Mouse (Mus musculus) thymus, adult 2 months (tissue): ENCODE data around the gene Gm20683.

Experiments used
- CTCF ChIP-seq: fragments of 200-500 bp; IDR thresholded peaks from 2 replicates; pipeline ENCODE4 v1.5.1; 2012; ENCODE audit warnings: mild to moderate bottlenecking, control low read depth, low read length, moderate library complexity, borderline replicate concordance; ENCODE audit not compliant: control insufficient read depth, poor library complexity, insufficient read depth; ENCODE audit errors: extremely low read depth
- POLR2A ChIP-seq: fragments of 200-500 bp; IDR thresholded peaks from 2 replicates; pipeline ENCODE4 v1.6.1; 2012; ENCODE audit warnings: mild to moderate bottlenecking, low read length, control low read depth, moderate library complexity; ENCODE audit not compliant: control insufficient read depth, poor library complexity, insufficient read depth; ENCODE audit errors: extremely low read depth

DNA sequence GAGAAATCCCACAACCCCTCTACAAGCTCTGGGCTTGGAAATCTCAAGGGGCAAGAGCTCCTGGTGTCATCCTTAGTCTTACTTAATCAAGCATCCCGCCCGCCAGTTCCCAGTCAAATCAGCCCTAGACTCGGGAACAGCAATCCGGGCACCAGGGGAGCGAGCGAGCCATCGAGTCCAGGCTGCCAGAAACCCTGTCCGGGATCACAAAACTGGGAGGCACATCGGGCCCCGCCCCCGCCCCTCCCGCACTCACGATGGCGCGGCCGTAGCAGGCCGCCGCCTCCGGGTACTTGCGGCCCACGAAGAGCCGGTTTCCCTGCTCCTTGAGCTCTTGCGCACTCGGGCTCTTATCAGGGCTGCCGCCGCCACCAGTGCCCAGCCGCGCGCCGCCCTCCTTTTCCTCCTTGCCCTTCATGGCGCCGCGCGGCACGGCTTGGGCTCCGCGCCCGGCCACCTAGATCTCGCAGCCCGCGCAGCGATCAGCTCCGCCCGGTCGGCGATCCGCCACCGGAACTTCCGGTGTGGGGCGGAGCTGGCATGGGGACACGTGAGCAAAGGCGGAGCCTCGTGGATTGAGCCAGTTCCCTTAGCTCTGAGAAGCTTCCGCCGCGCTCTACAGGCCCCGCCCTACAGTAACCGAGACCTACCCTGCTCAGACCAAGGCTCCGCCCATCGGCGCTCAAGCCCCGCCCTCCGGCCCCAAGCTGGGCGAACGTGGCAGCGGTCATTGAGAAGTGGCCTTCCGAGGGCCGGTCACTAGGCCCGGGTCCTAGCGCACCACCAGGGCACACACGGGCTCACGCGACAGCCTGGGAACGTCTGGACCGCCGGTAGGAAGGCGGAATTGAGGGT, 8.9 kb downstream of the Gm20683 start:
- peak; percentile 79 for TF ChIP-seq POLR2A
- peak; percentile 53 for TF ChIP-seq CTCF
